Mouse (Mus musculus): Measurements from ENCODE around the gene Cradd.
A peak's percentile ranks its signal among the peaks of the same experiment; 100 is the strongest.

Gene Cradd

DNA sequence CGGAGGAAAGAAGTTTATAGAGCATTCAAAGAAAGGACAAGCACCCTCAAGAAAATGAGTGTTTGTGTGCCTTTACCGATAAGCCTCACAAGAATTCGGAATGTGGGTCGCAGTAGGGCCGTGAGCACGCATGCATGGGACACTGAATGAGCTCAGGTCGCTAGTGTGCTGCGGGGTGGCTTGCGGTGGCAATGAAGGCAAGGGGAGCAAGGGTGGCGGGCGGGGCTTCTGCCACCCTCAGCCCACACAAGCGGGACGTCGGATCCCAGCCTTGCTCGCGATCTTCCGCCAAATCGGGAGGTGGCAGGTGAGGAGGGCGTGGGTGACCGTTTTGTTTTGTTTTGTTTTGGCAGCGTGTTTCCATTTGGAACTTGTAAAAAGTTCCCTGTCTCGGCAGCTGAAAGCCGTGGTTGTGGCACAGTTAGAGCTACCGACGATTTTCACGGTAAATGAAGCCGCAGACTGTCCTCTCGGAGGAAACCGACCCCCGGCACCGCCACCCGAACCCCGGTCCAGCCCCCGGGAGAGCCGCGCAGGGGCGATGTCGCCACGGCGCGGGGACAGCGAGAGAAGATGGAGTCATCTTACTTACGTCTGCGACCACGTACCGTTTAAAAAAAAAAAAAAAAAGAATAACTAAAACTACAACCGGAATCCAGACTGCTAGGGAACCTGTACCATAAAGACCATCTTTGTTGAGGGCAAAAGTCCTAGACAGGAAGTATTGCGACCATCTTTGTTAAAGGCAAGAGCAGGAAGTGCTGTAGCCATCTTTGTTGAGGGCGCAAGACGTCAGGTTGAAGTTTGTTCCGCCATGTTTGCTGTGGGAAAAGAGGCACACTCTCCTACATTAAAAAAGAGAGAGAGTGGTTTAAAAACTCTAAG is at the start of gene Cradd:
Gene Cradd (minus strand): TSS at position 741 of the 885 bp plus-strand sequence.
- peak; percentile 84 to 88 for DNase-seq (ENCODE audit: low spot score in 2 of 2)

DNA sequence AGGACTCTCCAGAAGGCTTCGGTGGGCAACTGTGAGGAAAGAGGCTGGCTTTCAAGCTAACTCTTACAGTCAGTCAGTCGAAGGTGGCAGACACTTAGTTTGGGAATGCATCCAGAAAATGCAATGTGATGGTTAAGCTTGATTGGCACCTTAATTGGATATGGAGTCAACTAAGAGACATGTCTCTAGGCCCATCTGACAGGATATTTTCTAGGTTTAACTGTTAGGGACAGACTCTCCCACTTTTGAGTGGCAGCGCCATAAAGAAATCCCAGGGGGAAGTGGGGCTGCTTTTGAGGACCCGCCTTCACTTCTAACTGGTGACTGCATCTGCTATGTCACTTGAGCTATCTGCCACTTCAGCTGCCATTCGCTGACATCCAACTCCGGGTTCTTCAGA is 49.4 kb upstream of the Cradd start:
- DNase-seq (ENCODE audit: low spot score in 2 of 2): no peak

DNA sequence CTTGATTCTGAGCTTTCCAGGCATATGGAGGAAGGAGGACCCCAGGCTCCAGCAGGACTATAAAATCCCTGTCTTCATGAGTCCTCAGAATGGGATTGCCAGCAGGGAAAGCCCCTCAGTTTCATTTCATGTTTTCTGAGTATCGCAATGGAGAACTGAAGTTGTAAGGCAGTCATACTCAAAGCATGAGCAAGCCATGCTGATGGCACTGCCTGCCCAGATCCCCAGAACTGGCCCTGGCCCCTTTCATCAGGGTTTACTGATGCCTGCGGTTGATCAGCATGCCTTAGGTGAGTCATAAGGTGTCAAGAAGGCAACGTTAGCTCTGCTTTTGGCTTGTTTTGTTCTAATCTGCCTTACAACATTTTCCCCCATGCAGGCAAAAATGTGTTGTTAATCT is 48.0 kb upstream of the Cradd start:
- no peak for DNase-seq (ENCODE audit: low spot score in 2 of 2)

DNA sequence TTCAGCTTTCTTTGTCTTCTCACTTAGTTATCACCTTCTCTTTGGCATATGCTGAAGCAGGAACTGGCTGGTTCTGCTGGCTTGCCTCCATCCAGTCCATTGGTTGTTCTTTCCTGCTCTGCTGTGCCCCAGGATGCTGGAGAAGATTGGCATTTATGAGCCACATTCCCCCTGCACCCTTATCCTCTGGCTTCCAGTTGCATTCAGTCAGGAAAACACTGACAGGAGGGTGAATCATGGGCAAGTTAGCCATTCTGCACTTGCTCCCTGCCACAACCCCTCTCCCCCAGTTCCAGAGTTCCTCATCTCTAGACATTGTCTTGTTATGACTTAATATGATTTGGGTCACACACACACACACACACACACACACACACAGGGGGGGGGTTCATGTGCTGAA is 45.3 kb upstream of the Cradd start:
- no peak for DNase-seq (ENCODE audit: low spot score in 2 of 2)

DNA sequence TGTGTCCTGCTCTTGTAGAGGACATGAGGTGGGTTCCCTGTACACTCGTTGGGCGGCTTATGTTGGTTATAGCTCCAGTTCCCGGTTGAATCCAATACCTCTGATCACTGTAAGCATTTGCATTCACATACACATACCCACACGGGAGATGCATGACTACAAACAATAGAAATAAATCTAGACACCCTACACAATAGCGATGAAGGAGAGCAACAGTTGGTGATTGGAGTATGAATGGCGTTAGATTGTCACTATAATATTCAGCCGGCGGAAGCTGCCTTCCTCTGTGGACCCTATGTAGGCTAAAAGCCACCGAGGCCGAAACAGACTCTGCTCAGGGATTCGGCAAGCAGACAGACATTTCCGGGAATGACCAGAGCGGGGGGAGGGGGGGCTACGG is 44.2 kb upstream of the Cradd start:
- no peak for DNase-seq (ENCODE audit: low spot score in 2 of 2)

DNA sequence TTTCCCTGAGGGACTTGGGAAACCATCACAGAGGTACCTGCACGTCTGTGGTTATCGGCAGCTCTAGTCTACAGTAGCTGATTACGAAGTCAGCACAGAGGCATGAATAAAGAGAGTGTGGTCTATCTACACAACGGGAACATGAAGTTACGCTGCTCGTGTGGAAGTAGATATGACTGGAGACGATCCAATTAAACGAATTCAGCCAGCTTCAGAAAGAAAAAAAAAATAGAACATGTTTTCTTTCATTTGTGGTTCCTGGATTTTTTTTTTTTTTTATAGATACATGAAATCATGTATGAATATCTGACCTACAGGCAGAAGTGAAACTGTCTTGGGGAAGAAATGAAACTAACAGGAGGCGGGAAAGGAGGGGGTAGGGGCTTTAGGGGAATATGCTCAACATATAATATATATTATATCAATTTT is 43.7 kb upstream of the Cradd start:
- DNase-seq (ENCODE audit: low spot score in 2 of 2): no peak

DNA sequence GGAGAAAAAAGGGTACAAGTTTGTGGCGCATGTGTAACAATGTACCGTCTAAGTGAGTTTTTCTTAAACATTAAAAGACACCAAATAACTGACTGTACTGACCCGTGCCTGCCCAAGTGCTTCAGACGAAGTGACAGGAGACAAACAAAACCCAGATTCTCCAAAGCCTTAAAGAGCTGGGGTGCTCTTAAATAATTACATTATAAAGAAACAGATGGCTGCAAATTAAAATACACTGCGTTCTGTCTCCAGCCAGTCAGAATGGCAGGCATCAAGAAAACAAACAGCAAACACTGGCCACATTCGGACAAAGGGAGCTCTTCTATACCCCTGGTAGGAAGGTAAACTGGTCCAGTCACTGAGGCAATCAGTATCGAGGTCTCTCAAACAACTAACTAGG is 43.3 kb upstream of the Cradd start:
- no peak for DNase-seq (ENCODE audit: low spot score in 2 of 2)

DNA sequence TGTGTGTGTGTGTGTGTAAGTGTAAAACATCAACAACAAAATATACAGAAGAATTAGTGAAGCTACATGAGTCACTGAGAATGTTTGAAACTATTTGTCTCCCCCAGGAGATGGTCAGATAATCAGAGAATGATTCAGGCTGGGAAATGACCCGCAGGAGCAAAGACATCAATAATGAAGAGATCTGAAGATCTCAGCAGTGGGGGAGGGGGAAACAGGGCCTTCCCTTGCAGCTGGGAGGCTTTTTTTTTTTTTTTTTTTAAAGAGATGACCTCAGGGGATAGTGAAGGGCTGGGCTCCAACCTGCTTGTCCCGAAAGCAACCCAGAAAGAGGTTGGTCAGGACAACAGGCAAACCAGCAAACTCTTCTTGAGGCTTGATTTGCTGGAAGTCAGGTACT is 38.4 kb upstream of the Cradd start:
- DNase-seq (ENCODE audit: low spot score in 2 of 2): no peak

DNA sequence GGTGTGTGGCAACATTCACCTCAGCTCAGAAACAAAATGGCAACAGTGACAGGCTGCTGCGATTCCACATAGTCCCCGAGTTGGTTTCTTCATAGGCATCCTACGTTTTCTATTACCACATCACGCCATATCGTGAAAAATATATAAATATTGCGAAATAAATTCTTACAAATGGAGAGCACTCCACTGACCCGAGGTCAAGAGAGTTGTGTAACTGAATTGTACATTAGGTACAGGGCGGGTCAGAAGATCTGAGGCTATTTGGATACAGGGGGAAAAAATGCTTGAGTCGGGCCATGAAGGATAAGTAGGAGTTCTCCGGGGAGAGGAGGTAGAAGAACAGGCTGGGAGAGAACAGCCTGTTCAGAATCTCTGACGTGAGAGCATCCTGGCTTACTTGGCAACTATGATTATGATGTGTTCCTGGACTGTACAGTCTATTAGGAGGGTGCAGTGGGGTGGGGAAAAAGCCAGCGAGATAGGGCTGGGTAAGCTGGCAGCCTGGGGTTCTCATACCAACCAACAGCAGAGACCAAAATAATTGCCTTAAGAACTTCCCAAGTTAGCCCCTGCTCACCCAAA is 37.4 kb upstream of the Cradd start:
- DNase-seq (ENCODE audit: low spot score in 2 of 2): no peak

DNA sequence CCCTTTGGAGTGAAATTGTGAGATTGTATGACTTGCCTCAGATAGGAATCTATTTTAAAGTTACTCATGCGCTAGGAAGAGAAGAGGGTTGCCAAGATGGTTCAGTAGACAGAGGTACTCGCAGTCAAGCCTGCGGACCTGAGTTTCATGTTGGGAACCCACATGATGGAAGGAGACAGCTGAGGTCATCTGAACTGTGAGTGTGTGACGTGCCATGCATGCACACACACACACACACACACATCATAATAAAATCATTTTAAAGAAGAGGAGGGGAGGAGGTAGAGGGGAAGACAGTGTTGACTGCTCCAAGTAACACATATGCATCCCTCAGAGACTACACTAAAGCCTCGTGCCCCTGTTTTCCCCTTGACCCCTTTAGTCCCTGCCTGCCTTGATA is 36.1 kb upstream of the Cradd start:
- no peak for DNase-seq (ENCODE audit: low spot score in 2 of 2)

DNA sequence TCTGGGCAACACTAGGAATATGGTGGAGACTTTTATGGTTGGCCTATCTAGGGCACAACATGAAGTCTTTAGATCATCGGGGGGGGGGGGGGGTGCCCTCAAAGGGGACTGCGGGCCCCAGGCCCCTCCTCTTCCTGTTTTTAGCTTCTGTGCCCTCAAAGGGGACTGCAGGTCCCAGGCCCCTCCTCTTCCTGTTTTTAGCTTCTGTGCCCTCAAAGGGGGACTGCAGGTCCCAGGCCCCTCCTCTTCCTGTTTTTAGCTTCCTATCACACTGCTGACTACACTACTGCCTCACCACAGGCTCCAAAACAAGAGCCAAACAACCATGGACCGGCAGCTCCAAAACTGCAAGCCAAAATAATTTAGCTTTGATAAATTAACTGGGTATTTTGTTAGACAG is 33.8 kb upstream of the Cradd start:
- DNase-seq (ENCODE audit: low spot score in 2 of 2): no peak

DNA sequence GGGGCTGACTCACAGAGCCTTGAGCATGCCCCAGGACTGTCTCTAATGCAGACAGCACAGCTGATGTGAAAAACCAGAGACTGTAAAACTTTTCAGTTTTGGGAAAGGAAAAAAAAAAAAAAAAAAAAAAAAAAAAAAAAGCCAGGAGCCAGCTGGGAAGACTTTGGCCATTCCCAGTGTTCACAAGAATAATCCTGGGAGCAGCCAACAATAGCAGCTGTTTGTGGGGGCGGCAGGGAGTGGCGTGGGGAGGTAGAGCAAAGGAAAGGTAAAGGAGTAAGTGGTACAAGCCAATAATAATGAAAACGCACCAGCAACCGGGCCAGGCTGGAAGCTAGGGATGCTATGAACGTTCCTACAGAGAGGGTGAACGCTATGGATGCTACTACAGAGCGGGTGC is 32.8 kb upstream of the Cradd start:
- no peak for DNase-seq (ENCODE audit: low spot score in 2 of 2)

DNA sequence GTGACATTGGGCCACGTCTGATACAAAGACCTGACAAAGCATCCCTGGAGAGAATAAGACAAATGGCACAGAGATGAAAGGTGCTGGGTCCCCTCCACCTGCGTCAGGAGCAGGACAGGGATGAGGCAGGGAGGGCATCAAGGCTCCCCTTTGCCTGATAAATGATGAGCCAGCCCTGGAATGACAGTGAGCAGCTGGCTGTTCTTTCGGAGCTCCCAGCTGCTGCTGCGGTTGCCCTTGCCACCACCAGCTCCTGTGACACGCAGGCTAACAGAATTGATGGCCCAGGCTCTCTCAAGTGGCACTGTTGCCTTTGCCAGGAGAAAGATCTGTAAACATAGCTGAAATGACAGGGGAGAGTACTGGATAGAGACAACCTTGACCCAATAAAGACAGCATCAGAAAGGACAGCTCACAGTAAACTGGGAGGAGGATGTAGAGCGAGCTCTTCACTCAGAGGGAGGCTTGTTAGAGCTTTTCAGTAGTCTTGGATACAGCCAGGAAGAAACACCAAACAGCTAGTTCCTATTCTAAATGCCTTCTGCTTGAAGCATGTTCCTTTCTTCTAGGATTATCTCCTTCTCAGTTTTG is 31.8 kb upstream of the Cradd start:
- DNase-seq (ENCODE audit: low spot score in 2 of 2): no peak

DNA sequence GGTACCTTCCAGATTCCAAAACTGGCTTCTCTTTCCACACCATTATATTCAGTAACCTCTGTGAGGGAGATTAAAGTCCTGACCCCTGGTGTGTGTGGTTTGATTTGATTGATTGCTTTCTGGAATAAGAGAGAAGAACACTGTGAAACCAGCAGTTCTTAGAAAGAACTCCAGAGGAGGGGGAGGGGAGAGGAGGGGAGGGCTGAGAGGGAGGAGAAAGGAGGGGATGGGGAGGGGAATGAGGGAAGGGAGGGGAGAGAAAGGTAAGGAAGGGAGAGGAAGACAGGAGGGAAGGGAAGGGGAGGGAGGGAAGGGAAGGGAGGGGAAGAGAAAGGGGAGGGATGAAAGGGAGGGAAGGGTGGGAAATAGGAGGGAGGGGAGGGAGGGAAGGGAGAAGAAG is 30.7 kb upstream of the Cradd start:
- DNase-seq (ENCODE audit: low spot score in 2 of 2): no peak

DNA sequence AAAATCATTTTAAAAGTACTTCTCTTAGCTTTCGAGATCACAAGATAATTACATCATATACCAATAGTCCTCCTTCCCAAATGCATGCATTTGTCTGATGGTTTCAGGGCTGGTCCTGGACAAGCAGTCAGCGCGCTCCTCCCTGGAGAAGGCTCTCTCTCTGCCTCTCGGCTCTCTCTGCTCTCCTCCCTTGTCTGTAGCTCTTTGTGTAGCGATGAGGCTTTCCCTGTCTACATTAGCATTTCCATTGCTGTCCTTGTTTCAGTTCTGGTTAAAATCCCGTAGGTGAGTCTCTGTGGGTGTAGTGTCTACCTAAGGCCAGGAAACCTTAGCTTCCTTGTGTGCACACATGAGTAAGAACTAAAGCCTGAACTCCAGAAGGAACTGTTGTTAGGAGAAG is 30.1 kb upstream of the Cradd start:
- DNase-seq (ENCODE audit: low spot score in 2 of 2): no peak

DNA sequence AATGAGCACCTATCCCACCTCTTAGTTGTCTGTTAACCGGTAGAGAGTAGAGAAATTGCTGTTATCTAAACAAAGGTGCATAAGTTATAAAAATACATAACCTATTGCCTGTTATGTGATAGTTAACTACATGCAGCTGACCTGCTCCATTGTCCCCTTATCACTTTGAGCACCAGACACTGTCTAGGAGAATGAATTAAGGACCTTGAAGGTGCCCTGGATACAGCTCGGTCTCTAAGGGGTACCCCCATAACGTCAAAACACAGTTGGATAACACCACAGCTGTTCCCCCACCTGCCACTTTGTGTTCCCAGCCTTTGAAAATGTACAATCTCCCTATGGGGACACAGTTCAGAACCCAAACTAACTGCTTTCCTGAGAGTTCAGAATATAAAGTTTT is 24.5 kb upstream of the Cradd start:
- no peak for DNase-seq (ENCODE audit: low spot score in 2 of 2)

DNA sequence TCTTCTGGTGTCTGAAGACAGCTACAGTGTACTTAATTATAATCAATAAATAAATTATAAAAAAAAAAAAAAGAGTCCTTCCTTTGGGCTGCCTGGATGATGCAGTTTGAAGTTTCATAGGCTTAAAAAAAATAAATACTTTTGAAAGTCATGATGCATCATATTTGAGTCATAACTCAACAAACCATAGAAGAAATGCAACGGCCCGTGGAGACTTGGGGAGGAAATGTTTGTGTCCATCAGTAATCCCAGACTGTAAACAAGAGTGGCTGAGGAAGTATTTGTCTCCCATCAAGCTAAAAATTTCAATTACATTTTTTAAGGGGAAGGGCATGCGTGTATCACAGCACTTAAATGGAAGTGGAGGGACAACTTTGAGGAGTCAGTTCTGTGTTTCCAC is 23.8 kb upstream of the Cradd start:
- DNase-seq (ENCODE audit: low spot score in 2 of 2): no peak

DNA sequence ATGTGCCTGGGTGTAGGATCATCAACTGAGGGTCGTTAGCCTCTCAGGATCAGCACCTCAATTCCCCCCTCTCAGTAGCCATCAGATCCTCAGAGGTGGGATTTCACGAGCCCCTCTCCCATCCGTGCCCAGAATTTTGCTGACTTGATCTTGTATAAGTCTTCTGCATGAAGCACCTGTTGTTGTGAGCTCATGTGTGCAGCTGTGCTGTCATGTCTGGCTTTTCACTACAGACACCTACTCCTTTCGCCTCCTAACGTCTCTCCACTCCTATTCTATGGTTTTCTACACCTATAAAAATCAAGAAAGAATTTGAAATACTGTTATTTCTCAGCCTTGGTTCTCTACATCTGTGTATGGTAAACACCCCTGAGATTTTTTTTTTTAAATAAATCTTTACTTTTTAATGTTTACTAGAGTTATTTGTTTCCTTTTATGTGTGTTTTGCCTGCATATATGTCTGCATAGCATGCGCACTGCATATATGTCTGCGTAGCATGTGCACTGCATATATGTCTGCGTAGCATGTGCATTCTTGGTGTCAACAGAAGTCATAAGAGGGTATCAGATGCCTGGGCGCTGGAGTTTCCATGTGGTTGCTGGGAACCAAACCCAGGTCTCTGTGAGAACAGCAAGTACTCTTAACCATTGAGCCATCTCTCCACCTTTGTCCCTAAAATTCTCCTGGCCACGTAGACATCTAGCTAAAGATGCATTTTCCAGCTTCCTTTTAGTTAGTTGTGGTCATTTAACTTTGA is 19.1 kb upstream of the Cradd start:
- no peak for DNase-seq (ENCODE audit: low spot score in 2 of 2)

DNA sequence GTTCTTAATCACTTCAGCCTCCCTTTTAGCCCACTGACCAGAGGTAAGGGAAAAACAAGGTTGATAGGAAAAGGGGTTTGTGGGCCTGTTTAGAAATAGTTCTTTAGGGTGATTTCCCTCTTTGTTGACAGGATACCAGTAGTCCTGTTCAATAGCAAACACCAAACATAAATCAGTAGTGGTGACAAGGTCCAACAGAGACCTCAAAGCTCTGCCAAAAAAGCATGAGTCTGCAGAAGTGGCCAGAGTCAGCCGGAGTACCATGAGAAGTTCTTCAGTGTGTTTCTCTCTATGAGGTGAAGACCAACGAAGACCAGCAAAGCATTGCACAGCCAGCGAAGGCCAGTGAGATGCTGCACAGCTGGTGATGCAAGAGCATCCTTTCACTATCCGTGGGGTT is 16.7 kb upstream of the Cradd start:
- no peak for DNase-seq (ENCODE audit: low spot score in 2 of 2)

DNA sequence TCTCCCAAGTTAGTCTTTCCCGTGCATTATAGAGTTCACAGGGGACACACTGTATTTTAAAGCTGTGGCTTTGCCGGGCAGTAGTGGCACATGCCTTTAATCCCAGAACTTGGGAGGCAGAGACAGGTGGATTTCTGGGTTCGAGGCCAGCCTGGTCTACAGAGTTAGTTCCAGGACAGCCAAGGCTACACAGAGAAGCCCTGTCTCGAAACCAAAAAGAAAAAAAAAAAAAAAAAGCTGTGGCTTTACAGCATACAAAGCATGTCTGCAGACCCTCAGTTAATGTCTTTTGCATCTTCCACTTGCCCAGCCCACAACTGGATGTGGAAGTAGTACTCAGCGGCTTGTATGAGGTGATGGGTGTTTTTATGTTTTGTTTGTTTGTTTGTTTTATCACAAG is 13.7 kb upstream of the Cradd start:
- DNase-seq (ENCODE audit: low spot score in 2 of 2): no peak

DNA sequence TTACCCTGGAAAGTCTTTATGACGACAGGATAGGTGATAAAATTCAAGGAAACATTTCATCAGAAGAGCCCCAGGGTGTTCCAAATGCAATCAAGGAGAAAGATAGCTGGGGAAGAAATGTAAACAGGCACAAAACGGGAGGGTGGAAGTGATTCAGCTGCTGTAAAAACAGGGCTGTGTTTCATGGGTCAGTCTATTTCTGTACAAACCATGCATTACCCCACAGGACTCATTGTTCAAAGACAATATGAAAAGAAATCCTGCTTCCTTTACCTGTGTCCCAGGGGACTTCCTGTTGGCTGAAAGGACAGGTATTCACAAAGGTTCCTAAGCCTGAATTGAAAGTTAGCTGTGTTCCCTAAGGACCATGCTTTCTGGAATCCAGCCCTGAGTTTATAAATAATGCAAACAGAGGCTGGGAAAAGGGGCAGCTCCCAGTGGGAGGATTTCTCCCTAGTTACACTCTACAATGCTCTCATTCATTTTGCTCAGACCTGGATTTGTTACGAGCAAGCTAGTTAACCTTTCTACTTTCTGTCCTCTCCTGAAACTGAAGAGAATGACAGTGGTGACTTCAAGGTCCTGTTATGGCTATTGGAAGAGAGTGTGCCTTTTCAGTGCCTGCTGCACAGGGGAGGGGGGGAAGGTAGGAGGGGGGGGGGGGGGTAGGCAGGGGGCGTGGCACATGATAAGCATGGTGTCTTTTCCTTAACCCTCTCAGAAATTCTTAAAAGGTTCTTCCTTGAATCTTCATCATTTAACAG is 13.0 kb upstream of the Cradd start:
- no peak for DNase-seq (ENCODE audit: low spot score in 2 of 2)

DNA sequence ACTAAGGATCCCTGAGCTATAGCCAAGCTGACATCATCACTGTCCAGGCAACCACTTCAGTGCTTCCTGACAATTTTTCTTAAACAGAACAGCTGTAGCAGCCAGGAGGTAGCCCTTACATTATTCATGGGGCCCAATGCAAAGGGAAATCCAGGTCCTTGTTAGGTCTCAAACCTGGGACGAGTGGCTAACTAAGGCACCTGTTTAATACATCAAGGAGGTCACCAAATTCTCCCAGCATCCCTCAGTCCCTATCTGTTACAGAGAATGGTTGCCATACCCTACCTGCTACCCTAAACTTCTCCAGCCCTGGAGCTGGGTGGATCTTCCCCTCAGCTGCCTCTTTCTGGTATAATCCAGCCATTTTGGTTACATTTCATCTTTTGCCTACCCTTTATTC is 10.9 kb upstream of the Cradd start:
- no peak for DNase-seq (ENCODE audit: low spot score in 2 of 2)
